Mouse (Mus musculus) embryonic facial prominence, embryonic 14.5 days (tissue): ENCODE measurements around the gene Rad1. TPM values are rescaled to one million over a fixed set of nuclear protein-coding genes. Genes with fewer than 3 reads are reported as not detected.
"Not testable (repeated sequence)": the region's sequence is repeated elsewhere in the genome, so short reads cannot be mapped to it uniquely, and the experiment has no call there.

Experiments used
- ATAC-seq: fragments of 200-750 bp; cut with Nextera tagmentation; 2 replicates; pipeline ENCODE4 v1.8.0; 2017; ENCODE audit warnings: low read depth, moderate number of reproducible peaks, moderate TSS enrichment
- DNase-seq: peaks from one replicate; pipeline ENCODE4 v3.0.0-alpha.2; 2015; ENCODE audit warnings: low spot score
- H3K27ac ChIP-seq: fragments of 300-500 bp; sonication (generic); replicated peaks from 2 replicates; pipeline ENCODE4 v1.5.1; 2014; ENCODE audit warnings: low read depth, mild to moderate bottlenecking, low read length, moderate library complexity
- H3K27me3 ChIP-seq: fragments of 300-500 bp; sonication (generic); replicated peaks from 2 replicates; pipeline ENCODE4 v1.6.1; 2014; ENCODE audit warnings: low read length; ENCODE audit not compliant: control insufficient read depth, insufficient read depth
- H3K36me3 ChIP-seq: fragments of 300-500 bp; sonication (generic); 2 replicates; pipeline ENCODE4 v1.6.1; 2014; ENCODE audit warnings: low read length, mixed read lengths; ENCODE audit not compliant: control insufficient read depth, insufficient read depth
- H3K4me1 ChIP-seq: fragments of 300-500 bp; sonication (generic); 2 replicates; pipeline ENCODE4 v1.6.1; 2014; ENCODE audit warnings: antibody characterized with exemption, low read length; ENCODE audit not compliant: control insufficient read depth, insufficient read depth
- H3K4me2 ChIP-seq: fragments of 300-500 bp; sonication (generic); 2 replicates; pipeline ENCODE4 v1.6.1; 2014; ENCODE audit warnings: low read depth, mild to moderate bottlenecking, low read length, moderate library complexity, mixed read lengths
- H3K4me3 ChIP-seq: fragments of 300-500 bp; sonication (generic); 2 replicates; pipeline ENCODE4 v1.5.1; 2014; ENCODE audit warnings: low read depth, mild to moderate bottlenecking, low read length
- H3K9ac ChIP-seq: fragments of 300-500 bp; sonication (generic); 2 replicates; pipeline ENCODE4 v1.6.1; 2014; ENCODE audit warnings: low read depth, mild to moderate bottlenecking, low read length, moderate library complexity, mixed read lengths
- H3K9me3 ChIP-seq: fragments of 300-500 bp; sonication (generic); 2 replicates; pipeline ENCODE4 v1.6.1; 2016; ENCODE audit warnings: low read length; ENCODE audit not compliant: control insufficient read depth
- WGBS: fragments of 180-500 bp; shearing (Covaris S2); extraction: QIAGEN DNeasy Blood & Tissue Kit; methylation state at CpG from one replicate; pipeline ENCODE4 v1.1.7; 2014; 5-methylcytosine and 5-hydroxymethylcytosine counted together
- polyA plus RNA-seq: library from polyadenylated mRNA; unstranded; fragments of >200 nt; fragmentation: Nextera tagmentation; extraction: Ambion mirVana; gene quantifications from 2 replicates; pipeline ENCODE4 v1.2.1, GENCODE M21; 2014

Gene Rad1
- polyA plus RNA-seq, 1 experiment from 2014 or later = 10.1 TPM

DNA sequence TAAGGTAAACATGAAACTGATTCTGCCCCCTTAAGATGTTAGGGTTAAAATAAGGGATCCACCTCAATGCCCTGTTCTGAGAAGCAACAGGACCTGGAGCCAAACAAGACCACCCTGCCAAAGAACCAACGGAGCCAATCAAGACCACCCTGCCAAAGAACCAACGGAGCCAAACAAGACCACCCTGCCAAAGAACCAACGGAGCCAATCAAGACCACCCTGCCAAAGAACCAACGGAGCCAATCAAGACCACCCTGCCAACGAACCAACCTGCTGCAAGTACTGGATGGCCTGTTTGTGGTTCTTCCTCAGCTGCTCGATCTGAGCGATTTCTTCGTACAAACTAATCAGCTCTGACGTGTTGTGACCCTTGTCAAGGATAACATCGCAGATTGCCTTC is 47.5 kb downstream of the Rad1 start:
- not testable (repeated sequence) for H3K27me3 ChIP-seq, H3K4me1 ChIP-seq, H3K4me2 ChIP-seq, DNase-seq, H3K9ac ChIP-seq, H3K9me3 ChIP-seq, H3K4me3 ChIP-seq, ATAC-seq, H3K36me3 ChIP-seq, H3K27ac ChIP-seq
- 77% methylated on average over 10 of the region's 10 CpGs for WGBS

- ATAC-seq = no peak
- DNase-seq = no peak
These were observed 48.8 kb downstream of the Rad1 start for GRCm38 (mm10) chr15:10534591-10534990.

GRCm38 (mm10) chr15:10535969-10536368 is 50.2 kb downstream of the Rad1 start:
- H3K9me3 ChIP-seq = no peaks in the 10 kb centered on the region
- DNase-seq (peak; percentile 76), ATAC-seq (peak; percentile 18; the same call in 1 of the 2 replicates)
- H3K4me2 ChIP-seq = no peak overlapping the region
- WGBS = 42% methylated on average over 7 of the region's 7 CpGs
- H3K9ac ChIP-seq = no peak overlapping the region
- no peak overlapping the region for H3K4me3 ChIP-seq
- H3K27ac ChIP-seq = 0 out of 2 replicates have a peak overlapping the region, but pooled peaks have one; percentile 3
- no peaks in the 10 kb centered on the region for H3K27me3 ChIP-seq
- H3K4me1 ChIP-seq = peaks cover 13% of the 10 kb centered on the region
- H3K36me3 ChIP-seq = no peaks in the 10 kb centered on the region

More at GRCm38 (mm10) chr15:10534591-10534990, 48.8 kb downstream of the Rad1 start:
- Histone ChIP-seq H3K4me1 (no peaks in the 10 kb centered on the region), H3K27ac (no peak overlapping the region), H3K4me2 (no peak overlapping the region), H3K9ac (no peak overlapping the region), H3K4me3 (no peak overlapping the region), H3K36me3 (no peaks in the 10 kb centered on the region), H3K27me3 (no peaks in the 10 kb centered on the region), H3K9me3 (no peaks in the 10 kb centered on the region)
- WGBS = 90% methylated on average over 5 of the region's 5 CpGs

GRCm38 (mm10) chr15:10540271-10541088 is 54.7 kb downstream of the Rad1 start:
- Histone ChIP-seq H3K4me1 (peaks cover 14% of the 10 kb centered on the region), H3K4me2 (no peak overlapping the region), H3K36me3 (no peaks in the 10 kb centered on the region), H3K4me3 (no peak overlapping the region), H3K9me3 (no peaks in the 10 kb centered on the region), H3K27ac (peak overlapping the region; percentile 76), H3K9ac (no peak overlapping the region), H3K27me3 (no peaks in the 10 kb centered on the region)
- DNase-seq (peak; percentile 84), ATAC-seq (peak; percentile 84)
- 51% methylated on average over 16 of the region's 16 CpGs for WGBS

Other genes with a start within 250 kb of the Rad1 start
- gene Gm21973, start 160.6 kb upstream of the Rad1 start, polyA plus RNA-seq = not detected in 2 replicates
- not detected in 2 replicates for gene Agxt2, start 127.5 kb upstream of the Rad1 start, polyA plus RNA-seq
- 13.6 and 15.9 TPM in 2 replicates for gene Dnajc21, start 15.5 kb upstream of the Rad1 start, polyA plus RNA-seq
- gene Brix1, start 71 bp upstream of the Rad1 start, polyA plus RNA-seq = 101 and 110 TPM in 2 replicates
- gene Ttc23l, start 72.7 kb downstream of the Rad1 start, polyA plus RNA-seq = 0.08 and 0.13 TPM in 2 replicates
- 52.4 and 53.4 TPM in 2 replicates for gene Rai14, start 228.6 kb downstream of the Rad1 start, polyA plus RNA-seq